Mouse (Mus musculus) heart, adult 2 months (tissue): ENCODE results near the gene Irf2.

ENCODE experiments used
- CTCF ChIP-seq: fragments of 200-600 bp; IDR thresholded peaks from 2 replicates; pipeline ENCODE4 v1.8.1; 2022; ENCODE audit warnings: antibody characterized with exemption, mild to moderate bottlenecking, moderate library complexity
- EP300 ChIP-seq: fragments of 200-500 bp; IDR thresholded peaks from 2 replicates; pipeline ENCODE4 v1.6.1; 2011; ENCODE audit warnings: low read depth, low read length, control low read depth; ENCODE audit not compliant: insufficient read depth
- POLR2A ChIP-seq: fragments of 200-500 bp; IDR thresholded peaks from 2 replicates; pipeline ENCODE4 v1.6.1; 2011; ENCODE audit warnings: mild to moderate bottlenecking, low read depth, low read length, control low read depth; ENCODE audit not compliant: insufficient read depth

GRCm38 (mm10) chr8:46785070-46785469, 45.5 kb downstream of the Irf2 start:
- TF ChIP-seq EP300 (no peak), CTCF (no peak), POLR2A (no peak)
